Mouse (Mus musculus) heart, embryonic 13.5 days (tissue): ENCODE data around the gene Gm48552. TPM values are rescaled to one million over a fixed set of nuclear protein-coding genes. Genes with fewer than 3 reads are reported as not detected.

Experiments used
- ATAC-seq: fragments of 200-750 bp; cut with Nextera tagmentation; 2 replicates; pipeline ENCODE4 v1.8.0; 2017; ENCODE audit warnings: moderate TSS enrichment; ENCODE audit not compliant: insufficient number of reproducible peaks, low FRiP score, low TSS enrichment; ENCODE audit errors: extremely low read depth
- H3K27ac ChIP-seq: fragments of 300-500 bp; sonication (generic); replicated peaks from 2 replicates; pipeline ENCODE4 v1.5.1; 2015; ENCODE audit warnings: moderate library complexity, mild to moderate bottlenecking, inconsistent platforms
- H3K27me3 ChIP-seq: fragments of 300-500 bp; sonication (generic); replicated peaks from 2 replicates; pipeline ENCODE4 v1.6.1; 2015; ENCODE audit warnings: mild to moderate bottlenecking, inconsistent platforms
- H3K36me3 ChIP-seq: fragments of 300-500 bp; sonication (generic); 2 replicates; pipeline ENCODE4 v1.6.1; 2015; ENCODE audit warnings: mild to moderate bottlenecking, inconsistent platforms
- H3K4me1 ChIP-seq: fragments of 300-500 bp; sonication (generic); 2 replicates; pipeline ENCODE4 v1.6.1; 2015; ENCODE audit warnings: inconsistent platforms
- H3K4me2 ChIP-seq: fragments of 300-500 bp; sonication (generic); 2 replicates; pipeline ENCODE4 v1.6.1; 2015; ENCODE audit warnings: inconsistent platforms, mild to moderate bottlenecking, moderate library complexity
- H3K4me3 ChIP-seq: fragments of 300-500 bp; sonication (generic); 2 replicates; pipeline ENCODE4 v1.5.1; 2015; ENCODE audit warnings: moderate library complexity, mild to moderate bottlenecking, inconsistent platforms
- H3K9ac ChIP-seq: fragments of 300-500 bp; sonication (generic); 2 replicates; pipeline ENCODE4 v1.6.1; 2015; ENCODE audit warnings: inconsistent platforms, mild to moderate bottlenecking, moderate library complexity
- H3K9me3 ChIP-seq: fragments of 300-500 bp; sonication (generic); 2 replicates; pipeline ENCODE4 v1.6.1; 2016; ENCODE audit warnings: inconsistent platforms
- WGBS: fragments of 180-500 bp; shearing (Covaris S2); methylation state at CpG from one replicate; pipeline ENCODE4 v1.1.7; 2015; ENCODE audit warnings: mixed read lengths; 5-methylcytosine and 5-hydroxymethylcytosine counted together
- microRNA-seq: library from miRNA; unstranded; fragments of <30 nt; microRNA quantifications from one replicate; pipeline ENCODE4, GENCODE M21; 2016
- polyA plus RNA-seq: library from polyadenylated mRNA; unstranded; fragments of >200 nt; fragmentation: Nextera tagmentation; extraction: Ambion mirVana; gene quantifications from 2 replicates; pipeline ENCODE4 v1.2.1, GENCODE M21; 2015

Gene Gm48552
- polyA plus RNA-seq, 1 experiment from 2014 or later, result 0.82 TPM

DNA sequence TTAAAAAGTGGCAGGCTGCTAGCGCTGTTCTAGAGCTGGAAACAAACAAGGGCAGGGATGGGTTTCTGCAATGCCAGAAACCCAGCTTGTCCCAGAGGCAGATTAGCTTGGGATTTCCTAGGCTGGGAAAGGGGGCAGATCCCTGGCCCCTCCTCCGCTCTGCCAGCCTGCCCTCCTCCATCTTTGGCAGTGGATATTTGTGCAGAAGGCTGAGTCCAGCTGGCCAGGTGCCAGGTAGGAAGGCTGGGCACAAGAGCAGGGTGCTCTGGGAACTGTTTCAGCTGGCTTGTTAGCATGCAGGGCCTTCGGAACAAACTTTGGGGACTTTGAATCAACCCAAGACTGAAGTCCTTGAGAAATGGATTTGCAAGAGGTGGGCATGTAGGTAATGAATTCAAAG, 46.6 kb downstream of the Gm48552 start:
- ATAC-seq, result no peak
- 56% methylated on average over 3 of the region's 3 CpGs for WGBS
- Histone ChIP-seq H3K4me1 (peaks cover 34% of the 10 kb centered on the region), H3K36me3 (no peaks in the 10 kb centered on the region), H3K9ac (peak overlapping the region; percentile 20; the same call in 1 of the 2 replicates), H3K27ac (no peak overlapping the region), H3K9me3 (no peaks in the 10 kb centered on the region), H3K4me2 (no peak overlapping the region), H3K4me3 (no peak overlapping the region), H3K27me3 (peaks cover 8% of the 10 kb centered on the region; the same call in 1 of the 2 replicates)

Small RNA genes lying within 50 kb of the gene (microRNA-seq; reads per million reads assigned to microRNA genes)
- gene Mir1191b (1.6 reads per million), gene Mir6913 (0.61 reads per million)

Other genes with a start within 250 kb of the Gm48552 start
- 35.7 and 40.3 TPM in 2 replicates for gene Pias4, start 221.1 kb upstream of the Gm48552 start, polyA plus RNA-seq
- gene Eef2, start 212.4 kb upstream of the Gm48552 start, polyA plus RNA-seq, result 393 and 411 TPM in 2 replicates
- gene Dapk3, start 206.0 kb upstream of the Gm48552 start, polyA plus RNA-seq, result 41.5 and 42.4 TPM in 2 replicates
- gene 4930442H23Rik, start 205.2 kb upstream of the Gm48552 start, polyA plus RNA-seq, result 0.27 TPM in 1 of 2 replicates, not detected in the other
- gene Nmrk2, start 187.0 kb upstream of the Gm48552 start, polyA plus RNA-seq, result 5.2 and 6.1 TPM in 2 replicates
- gene Atcay, start 158.2 kb upstream of the Gm48552 start, polyA plus RNA-seq, result 0.43 and 0.53 TPM in 2 replicates
- gene Zfr2, start 155.8 kb upstream of the Gm48552 start, polyA plus RNA-seq, result 4.1 and 6.5 TPM in 2 replicates
- gene Matk, start 136.1 kb upstream of the Gm48552 start, polyA plus RNA-seq, result 1.6 and 1.9 TPM in 2 replicates
- gene Mrpl54, start 122.1 kb upstream of the Gm48552 start, polyA plus RNA-seq, result 244 and 260 TPM in 2 replicates
- 45.4 and 51.4 TPM in 2 replicates for gene Apba3, start 122.0 kb upstream of the Gm48552 start, polyA plus RNA-seq
- gene Tjp3, start 97.4 kb upstream of the Gm48552 start, polyA plus RNA-seq, result 2.2 and 2.4 TPM in 2 replicates
- gene Pip5k1c, start 96.0 kb upstream of the Gm48552 start, polyA plus RNA-seq, result 31.0 and 32.0 TPM in 2 replicates
- 25.6 and 28.2 TPM in 2 replicates for gene Cactin, start 67.9 kb upstream of the Gm48552 start, polyA plus RNA-seq
- 13.6 and 14.7 TPM in 2 replicates for gene Tbxa2r, start 60.3 kb upstream of the Gm48552 start, polyA plus RNA-seq
- 0.06 TPM in 1 of 2 replicates, not detected in the other for gene Gipc3, start 45.7 kb upstream of the Gm48552 start, polyA plus RNA-seq
- 81.9 and 90.9 TPM in 2 replicates for gene Hmg20b, start 38.5 kb upstream of the Gm48552 start, polyA plus RNA-seq
- 10.7 and 11.1 TPM in 2 replicates for gene Mfsd12, start 31.5 kb upstream of the Gm48552 start, polyA plus RNA-seq
- gene 4930404N11Rik, start 23.2 kb upstream of the Gm48552 start, polyA plus RNA-seq, result 0.98 and 1.1 TPM in 2 replicates
- gene Fzr1, start 10.5 kb upstream of the Gm48552 start, polyA plus RNA-seq, result 72.2 and 78.1 TPM in 2 replicates
- 69.7 and 73.6 TPM in 2 replicates for gene Dohh, start 4.6 kb upstream of the Gm48552 start, polyA plus RNA-seq
- gene Gm48551, start 4.5 kb upstream of the Gm48552 start, polyA plus RNA-seq, result 2.1 and 2.3 TPM in 2 replicates
- gene Smim24, start 4.0 kb downstream of the Gm48552 start, polyA plus RNA-seq, result 2.7 and 3.1 TPM in 2 replicates
- 56.6 and 57.4 TPM in 2 replicates for gene Nfic, start 66.6 kb downstream of the Gm48552 start, polyA plus RNA-seq
- 0.15 and 0.16 TPM in 2 replicates for gene Celf5, start 93.7 kb downstream of the Gm48552 start, polyA plus RNA-seq
- 51.7 and 53.8 TPM in 2 replicates for gene Ncln, start 107.4 kb downstream of the Gm48552 start, polyA plus RNA-seq
- gene S1pr4, start 111.1 kb downstream of the Gm48552 start, polyA plus RNA-seq, result 0.53 and 0.62 TPM in 2 replicates
- 1.5 and 2.0 TPM in 2 replicates for gene Gna15, start 135.2 kb downstream of the Gm48552 start, polyA plus RNA-seq
- 59.0 and 62.7 TPM in 2 replicates for gene Gna11, start 156.2 kb downstream of the Gm48552 start, polyA plus RNA-seq
- 629 and 649 TPM in 2 replicates for gene Aes, start 170.5 kb downstream of the Gm48552 start, polyA plus RNA-seq
- 23.4 and 26.4 TPM in 2 replicates for gene Tle2, start 185.6 kb downstream of the Gm48552 start, polyA plus RNA-seq
- 30.1 and 30.4 TPM in 2 replicates for gene Tle6, start 212.1 kb downstream of the Gm48552 start, polyA plus RNA-seq
- 0.44 and 0.64 TPM in 2 replicates for gene BC025920, start 217.3 kb downstream of the Gm48552 start, polyA plus RNA-seq
- 24.6 and 25.6 TPM in 2 replicates for gene Sirt6, start 238.8 kb downstream of the Gm48552 start, polyA plus RNA-seq
- gene Ankrd24, start 239.5 kb downstream of the Gm48552 start, polyA plus RNA-seq, result 10.3 and 10.6 TPM in 2 replicates